Mouse (Mus musculus) MEL (cell line): ENCODE measurements at regions not wholly inside any gene's neighbourhood (a gene's known extent, or its start where the extent isn't known, plus 50 kb on each side); places are given as distances from the start of the nearest gene placed in this dataset.

Source experiments
- CHD2 ChIP-seq: IDR thresholded peaks from 2 replicates; pipeline ENCODE4 v1.6.1; 2011; ENCODE audit warnings: low read length, improper control_type of control experiment
- KAT2A ChIP-seq: conservative IDR thresholded peaks from 2 replicates; pipeline ENCODE4 v1.6.1; 2012; ENCODE audit warnings: low read depth, low read length, improper control_type of control experiment, inconsistent platforms
- POLR2A ChIP-seq, 2 experiments: IDR thresholded peaks; 2 replicates each; pipeline ENCODE4 v1.6.1; 2011 to 2012; ENCODE audit warnings: low read length in 2 of 2, mild to moderate bottlenecking in 2 of 2, control low read depth in 1 of 2, improper control_type of control experiment in 1 of 2, low read depth in 1 of 2, moderate library complexity in 1 of 2; ENCODE audit not compliant: control insufficient read depth in 1 of 2, insufficient read depth in 1 of 2, poor library complexity in 1 of 2
- USF1 ChIP-seq: IDR thresholded peaks from 2 replicates; pipeline ENCODE4 v1.6.1; 2014; ENCODE audit warnings: low read depth, mild to moderate bottlenecking, inconsistent platforms, low read length, improper control_type of control experiment, moderate library complexity
- USF2 ChIP-seq, 2 experiments: IDR thresholded peaks; 2 replicates each; pipeline ENCODE4 v1.6.1; 2011 to 2012; ENCODE audit warnings: improper control_type of control experiment in 2 of 2, low read length in 2 of 2, borderline replicate concordance in 1 of 2, inconsistent platforms in 1 of 2, low read depth in 1 of 2, mild to moderate bottlenecking in 1 of 2; ENCODE audit not compliant: insufficient read depth in 1 of 2
- ZC3H11A ChIP-seq: IDR thresholded peaks from 2 replicates; pipeline ENCODE4 v1.6.1; 2012; ENCODE audit warnings: low read depth, mild to moderate bottlenecking, inconsistent platforms, low read length, improper control_type of control experiment

GRCm38 (mm10) chr15:27095231-27095630 lies 199.9 kb upstream of the Fbxl7 start:
- TF ChIP-seq POLR2A (IDR thresholded peaks at IDR 0.05; ENCODE audit: control insufficient read depth in 1 of 2, insufficient read depth in 1 of 2, low read depth in 1 of 2, low read length in 2 of 2, poor library complexity in 1 of 2) (no peak), USF1 (no peak), CHD2 (no peak), USF2 (IDR thresholded peaks at IDR 0.05; ENCODE audit: borderline replicate concordance in 1 of 2, insufficient read depth in 1 of 2, low read depth in 1 of 2, low read length in 2 of 2) (no peak), KAT2A (no peak), ZC3H11A (no peak)
